Mouse (Mus musculus): ENCODE data around the gene Gm28079. TPM values are rescaled to one million over a fixed set of nuclear protein-coding genes. Genes with fewer than 3 reads are reported as not detected.

Gm28079 gene
- polyA plus RNA-seq (2017; shearing (Covaris generic)), result not detected

DNA sequence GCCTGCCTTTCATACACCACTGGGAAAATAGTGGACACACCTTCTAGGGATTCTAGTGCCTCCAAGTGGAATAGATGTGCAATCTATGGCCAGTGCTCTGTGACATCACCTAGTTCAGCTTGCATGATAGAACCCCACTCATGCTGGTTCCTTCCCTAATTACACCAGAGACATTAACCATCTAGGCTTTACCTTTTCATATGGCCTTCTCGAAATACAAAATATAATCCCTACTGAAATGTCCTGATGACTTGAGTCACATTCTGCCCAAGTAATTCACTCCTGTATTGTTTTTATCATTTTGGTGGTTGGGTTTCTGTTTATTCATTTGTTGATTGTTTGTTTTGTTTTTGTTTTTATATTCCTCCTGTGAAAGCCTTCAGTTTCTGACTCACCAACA, at the start of gene Gm28079:
Gene Gm28079 (minus strand): TSS at position 101 of the 400 bp plus-strand sequence.

